Mouse (Mus musculus) layer of hippocampus, adult 11-12 months (tissue): Measurements from ENCODE around the gene Gng10.

Experiments
- DNase-seq: peaks from one replicate; pipeline ENCODE4 v3.0.0; 2022; ENCODE audit warnings: low spot score

The Gng10 gene

DNA sequence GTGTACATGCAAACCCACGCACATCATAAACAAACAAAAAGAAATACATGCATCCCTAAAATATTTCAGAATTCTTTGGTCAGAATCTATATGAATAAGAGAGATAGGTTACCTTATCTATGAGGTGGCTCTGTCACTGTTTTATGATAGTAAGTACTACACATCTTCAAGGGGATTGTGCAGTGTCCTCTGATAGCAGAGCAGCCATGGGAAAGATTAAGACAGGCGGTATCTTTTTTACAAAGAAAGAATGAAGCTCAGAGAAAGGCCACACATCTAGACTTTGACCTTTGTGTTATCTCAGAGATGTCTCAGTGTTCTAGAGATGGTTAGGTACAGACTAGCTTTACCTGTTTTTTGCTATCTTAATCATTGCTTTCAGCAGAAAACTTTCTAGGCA is 18.0 kb upstream of the Gng10 start:
- DNase-seq, result no peak

DNA sequence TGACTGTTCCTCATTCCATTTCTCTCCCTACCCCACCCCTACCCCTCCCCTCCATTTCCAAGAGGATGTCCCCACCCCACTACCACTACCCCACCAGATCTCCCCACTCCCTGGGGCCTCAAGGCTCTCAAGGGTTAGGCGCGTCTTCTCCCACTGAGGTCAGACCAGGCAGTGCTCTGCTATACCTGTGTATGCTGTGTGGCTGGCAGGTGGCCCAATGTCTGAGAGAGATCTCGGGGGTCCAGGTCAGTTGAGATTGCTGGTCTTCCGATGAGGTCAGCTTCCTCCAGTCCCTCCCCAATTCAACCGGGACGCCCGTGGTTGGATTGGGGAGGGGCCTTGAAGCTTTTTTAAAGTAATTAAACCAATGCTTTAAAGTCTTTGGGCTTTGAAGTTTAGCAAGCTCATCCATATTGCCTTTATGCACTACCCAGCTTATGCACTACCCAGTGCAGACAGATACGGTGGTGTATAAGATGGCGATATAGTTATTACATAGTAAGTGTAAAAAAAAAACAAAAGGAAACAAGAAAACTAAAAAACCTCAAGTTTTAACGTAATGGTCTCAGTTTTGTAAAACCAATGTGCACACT is 467 bp upstream of the Gng10 start:
- no peak for DNase-seq

DNA sequence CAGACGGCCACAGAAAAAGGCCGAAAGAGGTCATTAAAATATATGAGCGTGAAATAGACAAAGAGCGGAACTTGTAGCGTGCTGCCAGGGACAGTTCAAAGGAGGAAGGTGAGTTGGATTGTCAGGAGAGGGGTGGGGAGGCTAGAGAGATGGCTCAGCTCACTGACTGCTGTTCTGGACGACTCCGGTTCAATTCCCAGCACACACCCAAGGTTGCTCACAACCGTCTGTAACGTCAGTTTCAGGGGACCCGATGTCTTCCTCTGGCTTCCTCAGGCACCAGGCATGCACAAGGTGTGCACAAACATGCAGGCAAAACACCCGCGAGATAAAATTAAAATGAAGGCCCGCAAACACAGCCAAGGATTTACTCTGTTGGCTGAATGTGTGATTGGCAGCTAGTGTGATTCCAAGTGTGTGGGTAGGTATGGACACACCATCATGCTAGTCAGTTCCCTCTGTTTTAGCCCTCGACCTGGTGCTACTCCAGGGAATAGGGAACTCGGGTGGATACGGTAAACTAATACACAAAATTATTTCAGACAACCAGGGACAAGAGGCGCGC is 980 bp downstream of the Gng10 start:
- DNase-seq, result no peak

DNA sequence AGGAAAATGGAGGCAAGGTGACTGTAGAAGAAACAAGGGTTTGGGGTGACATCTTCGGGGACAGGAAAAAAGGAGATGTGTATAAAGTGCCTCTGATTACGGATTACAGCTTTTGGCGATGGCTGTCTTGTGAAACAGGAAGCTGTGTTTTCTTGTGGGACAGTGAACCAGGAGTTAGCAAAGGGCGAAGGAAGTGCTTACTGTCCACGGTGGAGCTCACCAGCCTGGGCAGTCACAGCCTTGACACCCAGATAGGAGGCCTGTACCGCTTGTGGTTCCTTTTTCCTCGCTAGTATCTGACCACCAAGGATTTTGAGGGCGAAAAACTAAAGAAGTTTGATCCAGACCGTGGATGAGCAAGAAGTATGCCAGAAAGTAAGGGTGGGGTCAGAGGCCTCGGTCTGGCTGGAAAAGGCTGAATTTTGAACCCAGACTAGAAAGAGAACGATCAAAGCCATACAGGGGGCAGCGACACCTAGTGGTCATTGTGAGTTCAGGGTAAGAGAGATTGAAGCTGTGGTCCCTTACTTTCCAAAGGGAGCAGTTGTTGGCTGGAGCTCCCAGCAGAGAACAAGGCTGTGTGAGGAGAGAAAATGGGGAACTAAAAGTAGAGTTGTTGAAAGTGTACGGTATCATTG is 1.7 kb downstream of the Gng10 start:
- DNase-seq, result peak; percentile 71

DNA sequence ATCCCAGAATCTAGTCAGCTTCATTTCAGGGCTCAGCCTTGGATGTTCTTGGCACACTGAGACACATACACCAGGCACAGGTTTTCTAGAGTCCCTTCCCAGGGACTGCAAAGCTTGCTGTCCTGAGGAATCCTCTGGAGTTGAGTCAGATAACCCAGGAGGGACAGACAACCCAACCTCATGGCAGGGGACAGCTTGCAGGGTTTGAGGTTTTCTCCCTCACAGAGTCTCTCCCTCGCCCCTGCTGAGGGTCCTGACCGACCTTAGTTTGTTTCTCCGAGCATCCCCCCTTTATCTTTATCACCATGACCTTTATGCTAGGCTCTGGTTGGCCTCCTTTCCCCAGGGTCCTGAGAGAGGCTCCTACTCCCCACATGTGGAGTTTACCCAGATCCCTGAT is 2.6 kb downstream of the Gng10 start:
- no peak for DNase-seq

DNA sequence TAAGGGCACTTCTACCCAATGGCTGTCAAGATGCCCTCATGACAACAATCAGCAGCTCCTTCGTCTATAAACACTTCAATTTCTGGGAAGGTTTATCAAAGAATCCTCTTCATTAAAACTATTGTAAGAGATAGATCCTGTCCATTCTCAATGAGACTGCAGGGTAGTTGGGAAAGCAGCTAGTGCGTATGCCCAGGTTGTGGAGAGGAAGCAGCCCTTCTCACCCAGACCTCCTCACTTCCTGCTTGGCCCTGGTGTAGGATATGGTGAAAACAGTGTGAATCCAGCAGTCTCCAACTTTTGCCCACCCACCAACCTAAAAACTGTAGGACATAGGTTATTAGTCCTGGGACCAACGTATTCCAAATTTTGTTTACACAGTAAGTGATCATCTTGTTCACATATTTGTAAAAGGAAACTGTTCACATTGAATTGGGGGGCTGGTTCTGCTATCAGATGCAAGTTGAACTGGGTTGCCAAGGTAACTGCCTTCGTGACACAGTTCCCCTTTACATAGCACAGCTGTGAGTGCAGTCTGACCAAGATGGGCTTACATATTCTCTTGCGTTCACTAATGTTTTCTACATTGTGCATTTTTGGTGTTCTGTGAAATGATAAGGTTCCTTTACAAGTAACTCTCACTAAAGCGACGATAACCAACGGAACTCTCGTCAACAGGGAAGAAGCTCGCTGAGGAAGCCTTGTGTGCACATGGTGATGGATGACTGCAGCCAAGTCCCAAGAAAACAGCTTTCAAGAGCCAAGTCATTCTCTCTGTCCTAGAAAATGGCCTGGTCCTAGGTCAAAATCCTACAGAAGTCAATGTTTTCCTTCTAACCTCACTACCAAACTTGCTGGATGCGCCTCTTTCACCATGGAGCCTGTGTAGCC is 5.8 kb downstream of the Gng10 start:
- no peak for DNase-seq

DNA sequence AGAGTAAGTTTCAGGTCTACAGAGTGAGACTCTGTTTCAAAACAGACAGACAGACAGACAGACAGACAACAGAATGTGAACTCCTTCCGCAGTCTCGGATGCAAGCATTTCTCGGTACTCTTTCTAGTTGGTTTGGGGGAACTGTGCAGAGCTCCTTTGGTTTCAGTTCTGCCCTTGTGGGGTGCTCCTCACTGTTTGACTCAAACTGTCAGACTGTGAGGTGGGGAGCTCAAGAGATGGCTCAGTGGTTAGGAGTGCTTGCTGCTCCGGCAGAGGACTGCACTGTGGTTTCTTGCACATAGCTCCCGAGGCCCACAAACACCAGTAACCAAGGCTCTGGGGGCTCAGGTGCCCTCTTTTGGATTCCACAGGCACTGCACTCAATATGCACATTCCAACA is 8.2 kb downstream of the Gng10 start:
- DNase-seq, result peak; percentile 27

DNA sequence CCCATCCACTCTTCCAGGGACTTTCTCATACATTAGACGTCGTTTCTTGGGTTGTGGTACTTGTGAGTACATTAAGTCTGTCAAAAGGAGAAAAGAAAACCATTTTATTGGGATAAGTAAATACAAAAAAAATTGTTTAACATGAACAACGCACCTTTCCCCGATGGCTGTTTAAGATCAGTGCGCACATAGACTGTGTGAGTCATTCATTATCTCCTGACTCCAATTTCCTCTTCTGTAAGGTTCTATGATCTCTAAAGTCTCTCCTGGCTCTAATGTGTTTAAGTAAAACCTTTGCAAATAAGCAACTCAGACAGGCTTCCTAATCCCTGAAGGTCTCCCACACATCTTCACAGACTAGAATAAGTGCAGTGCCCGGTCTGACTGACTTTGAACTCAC is 9.0 kb downstream of the Gng10 start:
- DNase-seq, result no peak

DNA sequence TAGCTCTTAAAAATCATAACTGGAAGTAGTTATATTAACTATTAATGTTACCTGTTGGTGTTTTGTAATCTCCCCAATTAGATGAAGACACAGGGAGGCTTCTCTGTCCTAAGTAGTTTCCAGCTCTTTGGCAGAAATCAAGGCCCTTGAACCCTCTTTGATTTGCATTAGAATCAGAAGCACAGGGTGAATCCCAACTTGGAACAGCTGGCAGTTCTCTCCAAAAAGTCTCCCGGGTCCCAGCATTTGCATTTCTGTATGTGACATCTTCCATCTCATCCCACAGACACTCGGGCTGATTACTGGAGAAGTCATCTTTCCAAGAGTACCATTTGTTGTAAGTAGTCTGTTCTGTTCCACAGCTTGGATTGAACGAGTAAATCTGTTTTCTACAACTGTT is 12.3 kb downstream of the Gng10 start:
- DNase-seq, result no peak

DNA sequence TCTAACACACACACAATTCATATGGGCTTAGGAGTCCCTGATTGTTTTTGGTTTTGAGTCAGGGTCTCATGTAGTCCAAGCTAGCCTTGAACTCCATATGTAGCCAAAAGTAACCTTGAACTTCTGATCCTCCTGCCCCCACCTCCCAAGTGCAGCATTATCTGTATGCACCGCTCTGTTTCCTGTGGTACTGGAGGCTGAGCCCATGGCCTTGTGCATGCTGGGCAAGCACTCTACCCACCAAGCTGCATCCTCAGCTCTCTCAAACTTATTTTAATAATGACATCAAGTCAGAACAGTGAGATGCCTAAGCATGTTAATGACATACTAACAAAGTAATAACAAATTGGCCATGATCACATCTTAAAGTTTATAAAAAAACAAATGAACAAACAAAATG is 16.2 kb downstream of the Gng10 start:
- DNase-seq, result no peak

DNA sequence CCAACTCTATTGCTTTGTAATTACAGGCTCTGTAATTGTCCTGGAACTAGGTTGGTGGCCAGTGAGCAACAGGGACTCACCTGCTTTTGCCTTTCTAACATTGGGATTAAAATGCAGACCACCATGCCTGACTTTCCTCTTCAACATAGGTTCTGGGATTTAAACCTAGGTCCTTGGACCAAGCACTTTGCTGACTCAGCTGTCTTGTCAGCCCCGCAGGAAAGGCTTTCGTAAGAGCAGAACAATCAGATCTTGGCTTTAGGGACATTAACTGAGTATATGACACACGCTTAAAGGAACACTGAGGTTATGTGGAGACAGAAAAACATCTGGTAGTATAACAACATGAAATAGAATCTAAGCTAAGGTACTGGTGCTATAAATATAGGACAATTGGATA is 23.0 kb downstream of the Gng10 start:
- DNase-seq, result no peak

DNA sequence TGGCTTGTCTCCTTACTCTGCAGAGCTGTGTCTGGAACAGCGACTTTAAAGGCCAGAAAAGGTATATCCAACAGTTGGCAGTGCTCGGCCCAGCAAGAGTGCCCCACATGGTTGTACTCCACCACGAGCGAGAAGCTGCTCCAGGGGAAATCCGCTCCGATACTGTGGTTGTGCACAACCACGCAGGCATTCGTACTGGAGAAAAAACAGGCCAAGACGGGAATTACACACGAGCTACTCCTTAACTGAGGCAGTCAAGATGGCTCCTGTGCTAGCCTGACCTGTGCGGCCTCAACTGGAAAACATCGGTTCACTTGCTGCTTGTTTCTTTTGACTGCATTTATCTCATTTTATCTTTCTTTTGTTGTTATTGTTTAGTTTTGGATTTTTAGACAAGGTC is 27.6 kb downstream of the Gng10 start:
- no peak for DNase-seq

DNA sequence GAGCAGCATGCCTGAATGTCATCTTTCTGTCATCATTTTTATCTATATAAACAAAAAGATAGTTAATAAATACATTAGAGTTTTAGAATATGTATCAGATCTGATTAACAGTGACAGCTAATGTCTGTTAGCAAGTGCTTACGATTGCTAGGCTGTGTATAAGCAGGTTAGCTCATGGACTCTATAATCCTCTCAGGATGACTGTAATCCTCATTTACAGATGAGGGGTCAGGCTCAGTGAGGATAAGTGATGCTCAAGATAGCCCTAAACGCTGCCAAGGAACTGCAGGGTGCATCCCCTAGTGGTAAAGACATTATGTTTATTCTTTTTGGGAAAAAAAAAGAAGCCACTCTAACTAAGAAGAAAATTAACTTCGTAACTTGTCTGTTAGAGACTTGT is 34.4 kb downstream of the Gng10 start:
- no peak for DNase-seq

DNA sequence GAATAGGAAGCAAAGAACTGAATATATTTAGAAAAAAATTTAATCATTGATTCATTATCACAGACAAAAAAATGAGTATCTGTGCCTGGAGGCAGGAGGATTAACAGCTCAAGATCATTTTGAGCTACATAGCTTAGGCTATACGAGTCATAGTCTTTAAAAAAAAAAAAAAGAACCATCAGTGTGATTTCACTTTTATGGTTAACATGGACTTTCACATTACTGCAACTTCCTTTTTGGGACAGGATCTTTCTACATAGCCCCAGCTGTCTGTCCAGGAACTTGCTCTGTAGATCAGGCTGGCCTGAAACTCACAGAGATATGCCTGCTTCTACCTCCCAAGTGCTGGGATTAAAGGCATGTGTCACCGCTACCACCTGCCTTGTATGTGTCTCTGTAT is 48.5 kb downstream of the Gng10 start:
- no peak for DNase-seq

DNA sequence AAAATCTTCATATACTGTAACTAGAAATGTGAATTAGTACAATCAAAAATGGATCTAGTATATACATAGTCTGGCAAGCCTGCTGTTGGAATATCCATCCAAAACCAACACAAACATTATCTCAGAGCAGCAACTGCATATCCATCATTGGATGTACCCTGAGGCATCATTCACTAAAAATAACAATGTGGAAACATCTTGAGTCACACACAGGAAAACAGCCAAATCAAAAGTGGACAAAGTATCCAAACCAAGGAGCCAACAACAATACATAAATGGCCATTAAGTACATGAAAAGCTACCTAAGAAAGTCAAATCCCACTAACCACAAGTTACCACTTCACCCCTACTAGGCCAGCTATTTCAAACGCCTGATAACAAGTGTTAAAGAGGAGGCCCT is 54.5 kb downstream of the Gng10 start:
- no peak for DNase-seq
